Mouse (Mus musculus): ENCODE data around the gene Fkbp5. TPM values are rescaled to one million over a fixed set of nuclear protein-coding genes. Genes with fewer than 3 reads are reported as not detected.
"Not testable (repeated sequence)": the region's sequence is repeated elsewhere in the genome, so short reads cannot be mapped to it uniquely, and the experiment has no call there.

The Fkbp5 gene
- polyA plus RNA-seq, 1 experiment from 2014 or later = 26.6 TPM

GRCm38 (mm10) chr17:28420229-28421051 lies 96.9 kb downstream of the Fkbp5 start:
- Histone ChIP-seq H3K4me1 (replicated peaks) (peaks cover 38% of the 10 kb centered on the region), H3K27me3 (no peaks in the 10 kb centered on the region), H3K4me2 (no peak overlapping the region), H3K36me3 (peaks cover 4% of the 10 kb centered on the region; the same call in 1 of the 2 replicates), H3K9ac (no peak overlapping the region), H3K9me3 (no peaks in the 10 kb centered on the region), H3K4me3 (no peak overlapping the region), H3K27ac (replicated peaks) (peak overlapping the region; percentile 56)
- 38% methylated on average over 12 of the region's 12 CpGs for whole genome bisulfite sequencing
- ATAC-seq (ENCODE audit: low read depth) = no peak

- Histone ChIP-seq H3K4me1 (replicated peaks) (peaks cover 33% of the 10 kb centered on the region), H3K9me3 (no peaks in the 10 kb centered on the region), H3K4me3 (no peak overlapping the region), H3K36me3 (peaks cover 10% of the 10 kb centered on the region; the same call in 1 of the 2 replicates), H3K9ac (no peak overlapping the region), H3K27me3 (no peaks in the 10 kb centered on the region), H3K27ac (replicated peaks) (no peak overlapping the region), H3K4me2 (no peak overlapping the region)
- no peak for ATAC-seq (ENCODE audit: low read depth)
- 78% methylated on average over 6 of the region's 6 CpGs for WGBS
Observed at GRCm38 (mm10) chr17:28419636-28420035, 97.7 kb downstream of the Fkbp5 start.

- peaks cover 10% of the 10 kb centered on the region; the same call in 1 of the 2 replicates for H3K36me3 ChIP-seq
- no peaks in the 10 kb centered on the region for H3K27me3 ChIP-seq
- H3K27ac ChIP-seq (replicated peaks) = no peak overlapping the region
- no peaks in the 10 kb centered on the region for H3K9me3 ChIP-seq
- peaks cover 27% of the 10 kb centered on the region for H3K4me1 ChIP-seq (replicated peaks)
- WGBS = 87% methylated on average over 1 of the region's 1 CpGs
- no peak overlapping the region for H3K9ac ChIP-seq
- no peak overlapping the region for H3K4me3 ChIP-seq
- ATAC-seq (ENCODE audit: low read depth) = no peak
- no peak overlapping the region for H3K4me2 ChIP-seq
Observed at GRCm38 (mm10) chr17:28418954-28419353, 98.4 kb downstream of the Fkbp5 start.

GRCm38 (mm10) chr17:28418481-28418880 lies 98.8 kb downstream of the Fkbp5 start:
- H3K27ac ChIP-seq (replicated peaks); H3K27me3 ChIP-seq; H3K9ac ChIP-seq; H3K9me3 ChIP-seq; H3K36me3 ChIP-seq; ATAC-seq (ENCODE audit: low read depth); H3K4me3 ChIP-seq; H3K4me2 ChIP-seq: not testable (repeated sequence)
- H3K4me1 ChIP-seq (replicated peaks) = peaks cover 24% of the 10 kb centered on the region; the same call in 1 of the 2 replicates

- no peak overlapping the region for H3K27ac ChIP-seq (replicated peaks)
- no peak overlapping the region for H3K4me2 ChIP-seq
- peaks cover 10% of the 10 kb centered on the region; the same call in 1 of the 2 replicates for H3K36me3 ChIP-seq
- H3K4me1 ChIP-seq (replicated peaks) = peaks cover 24% of the 10 kb centered on the region; the same call in 1 of the 2 replicates
- no peaks in the 10 kb centered on the region for H3K27me3 ChIP-seq
- H3K4me3 ChIP-seq = no peak overlapping the region
- no peak for ATAC-seq (ENCODE audit: low read depth)
- no peak overlapping the region for H3K9ac ChIP-seq
- no peaks in the 10 kb centered on the region for H3K9me3 ChIP-seq
- WGBS = 90% methylated on average over 5 of the region's 5 CpGs
Observed at GRCm38 (mm10) chr17:28417771-28418170, 99.6 kb downstream of the Fkbp5 start.

GRCm38 (mm10) chr17:28415271-28415670 lies 102.1 kb downstream of the Fkbp5 start:
- H3K4me3 ChIP-seq = no peak overlapping the region
- H3K9ac ChIP-seq = no peak overlapping the region
- H3K27ac ChIP-seq (replicated peaks) = 0 out of 2 replicates have a peak overlapping the region, but pooled peaks have one; percentile 18
- peaks cover 21% of the 10 kb centered on the region for H3K36me3 ChIP-seq
- no peaks in the 10 kb centered on the region for H3K9me3 ChIP-seq
- no peak for ATAC-seq (ENCODE audit: low read depth)
- H3K4me2 ChIP-seq = no peak overlapping the region
- H3K4me1 ChIP-seq (replicated peaks) = peaks cover 11% of the 10 kb centered on the region; the same call in 1 of the 2 replicates
- no peaks in the 10 kb centered on the region for H3K27me3 ChIP-seq
- WGBS = 72% methylated on average over 5 of the region's 5 CpGs

- no peaks in the 10 kb centered on the region for H3K27me3 ChIP-seq
- no peak overlapping the region for H3K4me3 ChIP-seq
- no peaks in the 10 kb centered on the region for H3K9me3 ChIP-seq
- H3K4me1 ChIP-seq (replicated peaks) = no peaks in the 10 kb centered on the region
- no peak for ATAC-seq (ENCODE audit: low read depth)
- 88% methylated on average over 10 of the region's 10 CpGs for WGBS
- H3K9ac ChIP-seq = no peak overlapping the region
- H3K36me3 ChIP-seq = peaks cover 29% of the 10 kb centered on the region
- no peak overlapping the region for H3K4me2 ChIP-seq
- H3K27ac ChIP-seq (replicated peaks) = no peak overlapping the region
Observed at GRCm38 (mm10) chr17:28411381-28411960, 105.9 kb downstream of the Fkbp5 start.

GRCm38 (mm10) chr17:28410731-28411130 lies 106.6 kb downstream of the Fkbp5 start:
- Histone ChIP-seq H3K27ac (replicated peaks) (no peak overlapping the region), H3K4me1 (replicated peaks) (no peaks in the 10 kb centered on the region), H3K4me3 (no peak overlapping the region), H3K9ac (no peak overlapping the region), H3K4me2 (no peak overlapping the region), H3K36me3 (peaks cover 34% of the 10 kb centered on the region), H3K9me3 (no peaks in the 10 kb centered on the region), H3K27me3 (no peaks in the 10 kb centered on the region)
- WGBS = 92% methylated on average over 4 of the region's 4 CpGs
- no peak for ATAC-seq (ENCODE audit: low read depth)

- 75% methylated on average over 5 of the region's 5 CpGs for WGBS
- ATAC-seq (ENCODE audit: low read depth) = no peak
- Histone ChIP-seq H3K4me1 (replicated peaks) (no peaks in the 10 kb centered on the region), H3K9me3 (no peaks in the 10 kb centered on the region), H3K36me3 (peaks cover 31% of the 10 kb centered on the region), H3K27me3 (no peaks in the 10 kb centered on the region), H3K27ac (replicated peaks) (no peak overlapping the region), H3K4me2 (no peak overlapping the region), H3K4me3 (no peak overlapping the region), H3K9ac (no peak overlapping the region)
Observed at GRCm38 (mm10) chr17:28408251-28408918, 108.9 kb downstream of the Fkbp5 start.

- H3K27me3 ChIP-seq = no peaks in the 10 kb centered on the region
- no peak overlapping the region for H3K4me2 ChIP-seq
- no peaks in the 10 kb centered on the region for H3K4me1 ChIP-seq (replicated peaks)
- no peak overlapping the region for H3K9ac ChIP-seq
- H3K4me3 ChIP-seq = no peak overlapping the region
- no peaks in the 10 kb centered on the region for H3K9me3 ChIP-seq
- peaks cover 33% of the 10 kb centered on the region for H3K36me3 ChIP-seq
- peak; percentile 90 for ATAC-seq (ENCODE audit: low read depth)
- WGBS = 45% methylated on average over 15 of the region's 15 CpGs
- no peak overlapping the region for H3K27ac ChIP-seq (replicated peaks)
Observed at GRCm38 (mm10) chr17:28407418-28408250, 109.7 kb downstream of the Fkbp5 start.

- H3K9me3 ChIP-seq = no peaks in the 10 kb centered on the region
- H3K4me2 ChIP-seq = no peak overlapping the region
- WGBS = 85% methylated on average over 7 of the region's 7 CpGs
- no peak overlapping the region for H3K4me3 ChIP-seq
- no peak overlapping the region for H3K9ac ChIP-seq
- peaks cover 39% of the 10 kb centered on the region for H3K36me3 ChIP-seq
- no peak for ATAC-seq (ENCODE audit: low read depth)
- H3K27me3 ChIP-seq = no peaks in the 10 kb centered on the region
- no peak overlapping the region for H3K27ac ChIP-seq (replicated peaks)
- H3K4me1 ChIP-seq (replicated peaks) = no peaks in the 10 kb centered on the region
Observed at GRCm38 (mm10) chr17:28406471-28406870, 110.9 kb downstream of the Fkbp5 start.
